Mouse (Mus musculus): Measurements from ENCODE around the gene Prune1. TPM values are rescaled to one million over a fixed set of nuclear protein-coding genes. Genes with fewer than 3 reads are reported as not detected.

Prune1 gene
- polyA plus RNA-seq, 1 experiment from 2014 or later, result 26.2 TPM

GRCm38 (mm10) chr3:95295321-95296102 lies 13.6 kb upstream of the Prune1 start:
- H3K27ac ChIP-seq, result no peak overlapping the region
- H3K4me3 ChIP-seq, result no peak overlapping the region
- peaks cover 69% of the 10 kb centered on the region for H3K36me3 ChIP-seq (replicated peaks)
- no peaks in the 10 kb centered on the region for H3K27me3 ChIP-seq (ENCODE audit: poor library complexity, severe bottlenecking)
- WGBS, result 84% methylated on average over 11 of the region's 11 CpGs
- peaks cover 6% of the 10 kb centered on the region; the same call in 1 of the 2 replicates for H3K4me1 ChIP-seq
- 0 out of 2 replicates have a peak, but pooled peaks cover 3% of the 10 kb centered on the region for H3K9me3 ChIP-seq
- no peak for DNase-seq (ENCODE audit: extremely low spot score, low spot score)

GRCm38 (mm10) chr3:95294718-95295117 lies 12.8 kb upstream of the Prune1 start:
- H3K27ac ChIP-seq, result no peak overlapping the region
- peaks cover 6% of the 10 kb centered on the region; the same call in 1 of the 2 replicates for H3K4me1 ChIP-seq
- DNase-seq (ENCODE audit: extremely low spot score, low spot score), result no peak
- H3K27me3 ChIP-seq (ENCODE audit: poor library complexity, severe bottlenecking), result no peaks in the 10 kb centered on the region
- no peak overlapping the region for H3K4me3 ChIP-seq
- peaks cover 77% of the 10 kb centered on the region for H3K36me3 ChIP-seq (replicated peaks)
- WGBS, result 89% methylated on average over 5 of the region's 5 CpGs
- 0 out of 2 replicates have a peak, but pooled peaks cover 3% of the 10 kb centered on the region for H3K9me3 ChIP-seq

- DNase-seq (ENCODE audit: extremely low spot score, low spot score), result no peak
- H3K27me3 ChIP-seq (ENCODE audit: poor library complexity, severe bottlenecking), result no peaks in the 10 kb centered on the region
- no peak overlapping the region for H3K27ac ChIP-seq
- 0 out of 2 replicates have a peak, but pooled peaks cover 3% of the 10 kb centered on the region for H3K9me3 ChIP-seq
- H3K36me3 ChIP-seq (replicated peaks), result peaks cover 81% of the 10 kb centered on the region
- WGBS, result 91% methylated on average over 7 of the region's 7 CpGs
- peaks cover 6% of the 10 kb centered on the region; the same call in 1 of the 2 replicates for H3K4me1 ChIP-seq
- no peak overlapping the region for H3K4me3 ChIP-seq
Observed at GRCm38 (mm10) chr3:95294316-95294715, 12.4 kb upstream of the Prune1 start.

- Histone ChIP-seq H3K27me3 (ENCODE audit: poor library complexity, severe bottlenecking) (no peaks in the 10 kb centered on the region), H3K4me1 (peaks cover 6% of the 10 kb centered on the region; the same call in 1 of the 2 replicates), H3K27ac (no peak overlapping the region), H3K36me3 (replicated peaks) (peaks cover 85% of the 10 kb centered on the region), H3K9me3 (0 out of 2 replicates have a peak, but pooled peaks cover 3% of the 10 kb centered on the region), H3K4me3 (no peak overlapping the region)
- 88% methylated on average over 11 of the region's 11 CpGs for WGBS
- no peak for DNase-seq (ENCODE audit: extremely low spot score, low spot score)
Observed at GRCm38 (mm10) chr3:95293537-95293936, 11.7 kb upstream of the Prune1 start.

- H3K36me3 ChIP-seq (replicated peaks), result peaks cover 89% of the 10 kb centered on the region
- no peak overlapping the region for H3K27ac ChIP-seq
- peaks cover 6% of the 10 kb centered on the region; the same call in 1 of the 2 replicates for H3K4me1 ChIP-seq
- H3K27me3 ChIP-seq (ENCODE audit: poor library complexity, severe bottlenecking), result no peaks in the 10 kb centered on the region
- no peak for DNase-seq (ENCODE audit: extremely low spot score, low spot score)
- H3K9me3 ChIP-seq, result 0 out of 2 replicates have a peak, but pooled peaks cover 3% of the 10 kb centered on the region
- WGBS, result 83% methylated on average over 2 of the region's 2 CpGs
- no peak overlapping the region for H3K4me3 ChIP-seq
Observed at GRCm38 (mm10) chr3:95292899-95293298, 11.0 kb upstream of the Prune1 start.

- H3K36me3 ChIP-seq (replicated peaks), result peaks cover 79% of the 10 kb centered on the region
- DNase-seq (ENCODE audit: extremely low spot score, low spot score), result no peak
Observed at GRCm38 (mm10) chr3:95291041-95291440, 9.2 kb upstream of the Prune1 start.

GRCm38 (mm10) chr3:95290156-95290555 lies 8.3 kb upstream of the Prune1 start:
- Histone ChIP-seq H3K9me3 (no peaks in the 10 kb centered on the region), H3K4me3 (no peak overlapping the region), H3K27ac (no peak overlapping the region), H3K4me1 (no peaks in the 10 kb centered on the region), H3K27me3 (ENCODE audit: poor library complexity, severe bottlenecking) (no peaks in the 10 kb centered on the region), H3K36me3 (replicated peaks) (peaks cover 72% of the 10 kb centered on the region)
- no peak for DNase-seq (ENCODE audit: extremely low spot score, low spot score)
- 86% methylated on average over 6 of the region's 6 CpGs for WGBS

More at GRCm38 (mm10) chr3:95291041-95291440, 9.2 kb upstream of the Prune1 start:
- 91% methylated on average over 4 of the region's 4 CpGs for WGBS
- no peak overlapping the region for H3K4me3 ChIP-seq
- H3K4me1 ChIP-seq, result peaks cover 1% of the 10 kb centered on the region; the same call in 1 of the 2 replicates
- no peak overlapping the region for H3K27ac ChIP-seq
- H3K27me3 ChIP-seq (ENCODE audit: poor library complexity, severe bottlenecking), result no peaks in the 10 kb centered on the region
- no peaks in the 10 kb centered on the region for H3K9me3 ChIP-seq

GRCm38 (mm10) chr3:95289419-95289818 lies 7.5 kb upstream of the Prune1 start:
- peaks cover 64% of the 10 kb centered on the region for H3K36me3 ChIP-seq (replicated peaks)
- no peak for DNase-seq (ENCODE audit: extremely low spot score, low spot score)
- H3K4me3 ChIP-seq, result no peak overlapping the region
- peaks cover 4% of the 10 kb centered on the region for H3K4me1 ChIP-seq
- H3K9me3 ChIP-seq, result no peaks in the 10 kb centered on the region
- WGBS, result 90% methylated on average over 4 of the region's 4 CpGs
- no peaks in the 10 kb centered on the region for H3K27me3 ChIP-seq (ENCODE audit: poor library complexity, severe bottlenecking)
- H3K27ac ChIP-seq, result no peak overlapping the region

GRCm38 (mm10) chr3:95287541-95287940 lies 5.7 kb upstream of the Prune1 start:
- no peak for DNase-seq (ENCODE audit: extremely low spot score, low spot score)
- WGBS, result 86% methylated on average over 3 of the region's 3 CpGs
- Histone ChIP-seq H3K4me1 (peaks cover 17% of the 10 kb centered on the region), H3K27ac (no peak overlapping the region), H3K4me3 (no peak overlapping the region), H3K36me3 (replicated peaks) (peaks cover 47% of the 10 kb centered on the region), H3K27me3 (ENCODE audit: poor library complexity, severe bottlenecking) (no peaks in the 10 kb centered on the region), H3K9me3 (no peaks in the 10 kb centered on the region)

GRCm38 (mm10) chr3:95286510-95286909 lies 4.6 kb upstream of the Prune1 start:
- H3K27ac ChIP-seq, result no peak overlapping the region
- peaks cover 26% of the 10 kb centered on the region for H3K4me1 ChIP-seq
- H3K9me3 ChIP-seq, result no peaks in the 10 kb centered on the region
- WGBS, result 92% methylated on average over 7 of the region's 7 CpGs
- H3K36me3 ChIP-seq (replicated peaks), result peaks cover 38% of the 10 kb centered on the region
- no peaks in the 10 kb centered on the region for H3K27me3 ChIP-seq (ENCODE audit: poor library complexity, severe bottlenecking)
- DNase-seq (ENCODE audit: extremely low spot score, low spot score), result no peak
- no peak overlapping the region for H3K4me3 ChIP-seq

GRCm38 (mm10) chr3:95286011-95286410 lies 4.1 kb upstream of the Prune1 start:
- WGBS, result 72% methylated on average over 5 of the region's 5 CpGs
- H3K4me1 ChIP-seq, result peaks cover 26% of the 10 kb centered on the region

GRCm38 (mm10) chr3:95285390-95285789 lies 3.5 kb upstream of the Prune1 start:
- H3K27ac ChIP-seq, result no peak overlapping the region
- H3K4me3 ChIP-seq, result no peak overlapping the region
- no peak for DNase-seq (ENCODE audit: extremely low spot score, low spot score)
- no peaks in the 10 kb centered on the region for H3K27me3 ChIP-seq (ENCODE audit: poor library complexity, severe bottlenecking)
- H3K36me3 ChIP-seq (replicated peaks), result peaks cover 27% of the 10 kb centered on the region
- 92% methylated on average over 5 of the region's 5 CpGs for WGBS
- H3K4me1 ChIP-seq, result peaks cover 32% of the 10 kb centered on the region
- H3K9me3 ChIP-seq, result no peaks in the 10 kb centered on the region

More at GRCm38 (mm10) chr3:95286011-95286410, 4.1 kb upstream of the Prune1 start:
- Histone ChIP-seq H3K27me3 (ENCODE audit: poor library complexity, severe bottlenecking) (no peaks in the 10 kb centered on the region), H3K36me3 (replicated peaks) (peaks cover 33% of the 10 kb centered on the region), H3K9me3 (no peaks in the 10 kb centered on the region), H3K27ac (no peak overlapping the region), H3K4me3 (no peak overlapping the region)
- DNase-seq (ENCODE audit: extremely low spot score, low spot score), result no peak

All from forebrain, embryonic 10.5 days (tissue).